Comparison of ENCODE assay signal across 8 mouse cellular contexts in genomic region chr7:92897021-92897420, GRCm38 (mm10). TPM values are rescaled to one million over a fixed set of nuclear protein-coding genes. Genes with fewer than 3 reads are reported as not detected.
A peak's percentile ranks its signal among the peaks of the same experiment; 100 is the strongest.
DNase-seq lines count a peak whose midpoint lies in the region; ATAC-seq and TF ChIP-seq lines count a peak whose summit lies in the region.

No protein-coding gene starts in this region.

- no peaks in the 10 kb centered on the region; the same call in 1 of the 2 replicates for H3K79me2 ChIP-seq in CH12.LX (replicated peaks; ENCODE audit: control insufficient read depth, extremely low read depth, insufficient read depth, poor library complexity, severe bottlenecking)

- no peak for TF ChIP-seq POLR2A in CH12.LX (IDR thresholded peaks at IDR 0.05; ENCODE audit: low read depth, low read length)

- no peaks in the 10 kb centered on the region for H3K9me3 ChIP-seq in CH12.LX (replicated peaks; ENCODE audit: low read length)
- H3K9me3 ChIP-seq in forebrain, postnatal 0 days (ENCODE audit: low read length): no peaks in the 10 kb centered on the region

- peaks cover 0 to 9% of the 10 kb centered on the region in 2 experiments for H3K36me3 ChIP-seq in CH12.LX (replicated peaks in 1 of 2; ENCODE audit: control insufficient read depth in 1 of 2, insufficient read depth in 1 of 2, low read length in 1 of 2)
- H3K36me3 ChIP-seq in forebrain, postnatal 0 days (ENCODE audit: insufficient read depth): no peaks in the 10 kb centered on the region

- TF ChIP-seq CTCF in CH12.LX (conservative IDR thresholded peaks at IDR 0.05 in 1 of 2, IDR thresholded peaks at IDR 0.05 in 1 of 2; ENCODE audit: low read depth in 2 of 2, low read length in 2 of 2) (peak in 1 of 2 experiments; percentile 87; a peak in 2 of 4 replicates), Patski (IDR thresholded peaks at IDR 0.05) (peak; percentile 45)
- peak; percentile 62 for TF ChIP-seq CTCF in forebrain, postnatal 0 days (IDR thresholded peaks at IDR 0.05; ENCODE audit: low read depth)

- peak; percentile 30 for DNase-seq in kidney, postnatal 14 days
- DNase-seq in kidney, adult 8-10 months: no peak
- DNase-seq in CH12.LX (ENCODE audit: extremely low read depth): peak; percentile 55
- DNase-seq in Patski (ENCODE audit: low read depth, low spot score): no peak
- DNase-seq in forebrain, postnatal 0 days: peak; percentile 39
- no peak for DNase-seq in spleen, postnatal 36 days (ENCODE audit: low spot score in 2 of 2)
- DNase-seq in ovary, adult 18-20 months (ENCODE audit: low spot score): no peak
- DNase-seq in gastrocnemius, postnatal 4 days (ENCODE audit: low spot score in 2 of 2): no peak

- in situ Hi-C loops in CH12.LX (cut with MboI; ENCODE audit: low pct_ligation_motif_present, low pct_unique_long_range_greater_than_20kb, low sequenced_read_pairs): loop anchor here (10.0 kb wide), 1 partner anchor 68 kb away; no protein-coding TSS in a partner anchor
- in situ Hi-C loops in Patski (cut with MboI; ENCODE audit: low pct_unique_long_range_greater_than_20kb): loop anchor here (10.0 kb wide), 1 partner anchor 198 kb away; no protein-coding TSS in a partner anchor

- no peak overlapping the region for H3K27ac ChIP-seq in CH12.LX (ENCODE audit: insufficient read depth, low read depth)
- H3K27ac ChIP-seq in forebrain, postnatal 0 days (ENCODE audit: low read depth, low read length): no peak overlapping the region

- no peak for TF ChIP-seq EP300 in CH12.LX (IDR thresholded peaks at IDR 0.05; ENCODE audit: low read length)

- dilution Hi-C loops in CH12.LX (cut with MboI; ENCODE audit: extremely low pct_ligation_motif_present, extremely low pct_unique_long_range_greater_than_20kb, low sequenced_read_pairs): no loop called here

- peak; percentile 67 for TF ChIP-seq RAD21 in CH12.LX (IDR thresholded peaks at IDR 0.05; ENCODE audit: low read depth, low read length)

- POLR2A ChIA-PET in Patski (lab: Charles Lee): interaction anchor here (0.7 kb wide), 1 partner anchor 154 kb away, joined by 5 read pairs; no protein-coding TSS in a partner anchor

- CTCF ChIA-PET in Patski (lab: Charles Lee): interaction anchor here (1.1 kb wide), 1 partner anchor 17 kb away, joined by 3 read pairs; no protein-coding TSS in a partner anchor

- ATAC-seq in Patski: no peak
- ATAC-seq in forebrain, postnatal 0 days: no peak

- H3K4me1 ChIP-seq in CH12.LX (ENCODE audit: control insufficient read depth in 1 of 2, insufficient read depth in 2 of 2): peaks cover 2 to 9% of the 10 kb centered on the region in 2 experiments; a peak in 1 of 4 replicates
- H3K4me1 ChIP-seq in forebrain, postnatal 0 days (ENCODE audit: insufficient read depth): no peaks in the 10 kb centered on the region

- no peak overlapping the region for H3K4me3 ChIP-seq in CH12.LX (replicated peaks in 1 of 3; ENCODE audit: low read depth in 2 of 3, low read length in 2 of 3, poor library complexity in 1 of 3)
- no peak overlapping the region for H3K4me3 ChIP-seq in forebrain, postnatal 0 days (ENCODE audit: low read depth, low read length)

- no peak overlapping the region for H3K9ac ChIP-seq in CH12.LX (ENCODE audit: insufficient read depth, low read depth)
- no peak overlapping the region for H3K9ac ChIP-seq in forebrain, postnatal 0 days

- H3K4me2 ChIP-seq in CH12.LX (ENCODE audit: insufficient read depth, low read depth, poor library complexity, severe bottlenecking): no peak overlapping the region; the same call in none of the 2 replicates
- H3K4me2 ChIP-seq in forebrain, postnatal 0 days (ENCODE audit: low read depth): no peak overlapping the region

- WGBS in forebrain, postnatal 0 days: 53% methylated on average over 2 of the region's 2 CpGs

- H3K27me3 ChIP-seq in CH12.LX (replicated peaks) (no peaks in the 10 kb centered on the region), Patski (no peaks in the 10 kb centered on the region)
- H3K27me3 ChIP-seq in forebrain, postnatal 0 days (ENCODE audit: insufficient read depth, low read length): no peaks in the 10 kb centered on the region

TF ChIP-seq in CH12.LX, 34 proteins besides CTCF, POLR2A, EP300 and RAD21:
- TF ChIP-seq ZMIZ1 (IDR thresholded peaks at IDR 0.05; ENCODE audit: low read depth, low read length) (no peak), IRF4 (IDR thresholded peaks at IDR 0.05; ENCODE audit: low read depth, low read length) (peak; percentile 10; the same call in 1 of the 2 replicates), UBTF (IDR thresholded peaks at IDR 0.05; ENCODE audit: low read depth, low read length) (no peak), ZC3H11A (IDR thresholded peaks at IDR 0.05; ENCODE audit: low read depth, low read length) (no peak), USF1 (IDR thresholded peaks at IDR 0.05; ENCODE audit: low read depth, low read length) (no peak), SMC3 (IDR thresholded peaks at IDR 0.05; ENCODE audit: low read depth, low read length) (peak; percentile 90)

RNA-seq across cellular contexts. Expression of gene Prcp, which starts 22.8 kb away (rescaled TPM):
- 19.7 and 20.1 TPM in 2 replicates for total RNA-seq in CH12.LX (2012; rRNA removed)
- total RNA-seq in CH12.LX (2014; rRNA removed): 26.6 and 28.9 TPM in 2 replicates
- polyA plus RNA-seq in CH12.LX (2012; ENCODE audit: insufficient read length, low read depth): 24.3 and 27.8 TPM in 2 replicates
- 8.8 TPM for polyA plus RNA-seq in Patski (2021)
- total RNA-seq in forebrain, postnatal 0 days (2014; rRNA removed): 15.7 and 20.8 TPM in 2 replicates
- 11.6 and 12.5 TPM in 2 replicates for polyA plus RNA-seq in forebrain, postnatal 0 days (2015; fragmentation: Nextera tagmentation; extraction: Ambion mirVana)
- 10 to 100 TPM; 32.0 to 32.1 TPM for total RNA-seq in gastrocnemius, postnatal 4 days (2021)

RNA-seq across cellular contexts. Expression of gene Ddias, which starts 23.0 kb away (rescaled TPM):
- total RNA-seq in CH12.LX (2012; rRNA removed) (17.5 and 18.2 TPM in 2 replicates), CH12.LX (2014; rRNA removed) (38.0 and 38.6 TPM in 2 replicates)
- polyA plus RNA-seq in CH12.LX (2012; ENCODE audit: insufficient read length, low read depth) (23.1 and 24.0 TPM in 2 replicates), Patski (2021) (6.5 TPM)
- total RNA-seq in forebrain, postnatal 0 days (2014; rRNA removed): 4.2 and 5.1 TPM in 2 replicates
- 3.2 and 3.3 TPM in 2 replicates for polyA plus RNA-seq in forebrain, postnatal 0 days (2015; fragmentation: Nextera tagmentation; extraction: Ambion mirVana)
- 1 to 10 TPM; 2.7 to 3.4 TPM for total RNA-seq in gastrocnemius, postnatal 4 days (2021)

Comparison
In these comparisons a context has a peak if more than half of its experiments do, and no peak if none do; other contexts are left out.
1. DNase-seq: peak in kidney, postnatal 14 days (single experiment), CH12.LX (single experiment) and forebrain, postnatal 0 days (single experiment); none in kidney, adult 8-10 months (0 of 2), Patski (single experiment), spleen, postnatal 36 days (0 of 2), ovary, adult 18-20 months (single experiment) and gastrocnemius, postnatal 4 days (0 of 2).